In genomic region chr11:106438524-106439177, GRCm38 (mm10) we compare ENCODE assay signal across 12 mouse cellular contexts. TPM values are rescaled to one million over a fixed set of nuclear protein-coding genes. Genes with fewer than 3 reads are reported as not detected.
DNase-seq lines count a peak whose midpoint lies in the region; ATAC-seq and TF ChIP-seq lines count a peak whose summit lies in the region.
"Had no signal": no experiment of that assay in that cellular context is flagged by ENCODE, and none has a peak within 500 bp of the region (broad histone marks: within the 10 kb centered on the region; RNA-seq: fewer than 3 reads in every experiment).

No protein-coding gene starts in this region.

- 0 out of 2 replicates have a peak overlapping the region, but pooled peaks have one; percentile 2 for H3K4me2 ChIP-seq in liver, embryonic 12.5 days
- H3K4me2 ChIP-seq in hindbrain, embryonic 11.5 days (replicated peaks; ENCODE audit: low read depth, low read length) = no peak overlapping the region
- H3K4me2 ChIP-seq: hindbrain, embryonic 13.5 days had no signal

- WGBS in liver, embryonic 12.5 days (ENCODE audit: insufficient replicate concordance) = 17% methylated on average over 4 of the region's 4 CpGs
- 58% methylated on average over 4 of the region's 4 CpGs for WGBS in hindbrain, embryonic 11.5 days

- peak; percentile 59; the same call in 1 of the 2 replicates for ATAC-seq in liver, embryonic 12.5 days
- ATAC-seq in hindbrain, embryonic 11.5 days (ENCODE audit: low FRiP score) = no peak

- H3K4me3 ChIP-seq in MEL (ENCODE audit: control insufficient read depth in 1 of 2, insufficient read depth in 1 of 2, low read depth in 2 of 2, low read length in 2 of 2) = no peak overlapping the region
- H3K4me3 ChIP-seq in liver, embryonic 12.5 days = no peak overlapping the region
- H3K4me3 ChIP-seq in hindbrain, embryonic 11.5 days (ENCODE audit: low read depth, low read length) = no peak overlapping the region
- H3K4me3 ChIP-seq: forebrain, embryonic 10.5 days; hindbrain, embryonic 13.5 days had no signal

- peak overlapping the region; percentile 60 for H3K9ac ChIP-seq in MEL (ENCODE audit: control insufficient read depth, low read depth, low read length, poor library complexity, severe bottlenecking)
- peak overlapping the region; percentile 27 for H3K9ac ChIP-seq in liver, embryonic 12.5 days
- no peak overlapping the region for H3K9ac ChIP-seq in hindbrain, embryonic 11.5 days (ENCODE audit: low read depth, low read length)
- H3K9ac ChIP-seq: hindbrain, embryonic 13.5 days had no signal

- H3K27me3 ChIP-seq in MEL (ENCODE audit: control insufficient read depth in 1 of 2, insufficient read depth in 2 of 2, low read length in 2 of 2) = no peaks in the 10 kb centered on the region
- H3K27me3 ChIP-seq in liver, embryonic 12.5 days (replicated peaks) = no peaks in the 10 kb centered on the region
- H3K27me3 ChIP-seq in hindbrain, embryonic 11.5 days (ENCODE audit: control insufficient read depth, insufficient read depth, low read length) = no peaks in the 10 kb centered on the region
- H3K27me3 ChIP-seq: hindbrain, embryonic 13.5 days had no signal

- DNase-seq in lung, postnatal 25 days (ENCODE audit: low spot score) = peak; percentile 21
- no peak for DNase-seq in lung, adult 18-20 months
- DNase-seq in MEL (ENCODE audit: low read depth, low spot score) = peak; percentile 93
- peak; percentile 14 for DNase-seq in thymus, postnatal 25 days
- DNase-seq in urinary bladder, postnatal 14 days (ENCODE audit: low spot score) = no peak
- no peak for DNase-seq in hindbrain, embryonic 11.5 days (ENCODE audit: low spot score)
- DNase-seq: cerebellum, adult 9-11 months; gastrocnemius, postnatal 36 days; right cerebral cortex, adult 18-20 months had no signal

- no peaks in the 10 kb centered on the region for H3K9me3 ChIP-seq in MEL (replicated peaks; ENCODE audit: insufficient read depth, low read length)
- H3K9me3 ChIP-seq in liver, embryonic 12.5 days (replicated peaks) = no peaks in the 10 kb centered on the region
- H3K9me3 ChIP-seq in hindbrain, embryonic 11.5 days (ENCODE audit: control insufficient read depth, low read length) = no peaks in the 10 kb centered on the region
- H3K9me3 ChIP-seq: forebrain, embryonic 10.5 days; hindbrain, embryonic 13.5 days had no signal

- TF ChIP-seq CTCF in MEL (IDR thresholded peaks at IDR 0.05 in 2 of 3, conservative IDR thresholded peaks at IDR 0.05 in 1 of 3; ENCODE audit: control insufficient read depth in 1 of 3, insufficient read depth in 1 of 3, low read depth in 2 of 3, low read length in 3 of 3, poor library complexity in 1 of 3, severe bottlenecking in 1 of 3) = no peak

- peaks cover 0 to 32% of the 10 kb centered on the region in 2 experiments; a peak in 3 of 4 replicates for H3K36me3 ChIP-seq in MEL (ENCODE audit: control insufficient read depth in 1 of 2, insufficient read depth in 2 of 2, low read length in 2 of 2)
- peaks cover 9% of the 10 kb centered on the region; the same call in 1 of the 2 replicates for H3K36me3 ChIP-seq in liver, embryonic 12.5 days
- no peaks in the 10 kb centered on the region for H3K36me3 ChIP-seq in hindbrain, embryonic 11.5 days (ENCODE audit: control insufficient read depth, insufficient read depth, low read length)
- H3K36me3 ChIP-seq: forebrain, embryonic 10.5 days; hindbrain, embryonic 13.5 days had no signal

- no peak for TF ChIP-seq RAD21 in MEL (IDR thresholded peaks at IDR 0.05; ENCODE audit: low read depth, low read length)

- peak; percentile 75 to 89 for TF ChIP-seq EP300 in MEL (IDR thresholded peaks at IDR 0.05; ENCODE audit: low read depth in 1 of 2, low read length in 2 of 2)

- no peaks in the 10 kb centered on the region for H3K79me2 ChIP-seq in MEL (ENCODE audit: control insufficient read depth, insufficient read depth, low read length, poor library complexity)

- peaks cover 24 to 26% of the 10 kb centered on the region in 2 experiments for H3K4me1 ChIP-seq in MEL (ENCODE audit: control insufficient read depth in 1 of 2, insufficient read depth in 2 of 2, low read length in 2 of 2)
- peaks cover 29% of the 10 kb centered on the region for H3K4me1 ChIP-seq in liver, embryonic 12.5 days
- H3K4me1 ChIP-seq in hindbrain, embryonic 11.5 days (replicated peaks; ENCODE audit: control insufficient read depth, insufficient read depth, low read length) = no peaks in the 10 kb centered on the region
- H3K4me1 ChIP-seq: forebrain, embryonic 10.5 days; hindbrain, embryonic 13.5 days had no signal

- TF ChIP-seq POLR2A in MEL (IDR thresholded peaks at IDR 0.05; ENCODE audit: control insufficient read depth in 1 of 2, insufficient read depth in 1 of 2, low read depth in 1 of 2, low read length in 2 of 2, poor library complexity in 1 of 2) = no peak; a peak in 1 of 4 replicates

- H3K27ac ChIP-seq in MEL (ENCODE audit: control insufficient read depth, low read depth, low read length) = peak overlapping the region; percentile 98
- H3K27ac ChIP-seq in liver, embryonic 12.5 days = peak overlapping the region; percentile 70
- no peak overlapping the region for H3K27ac ChIP-seq in hindbrain, embryonic 11.5 days (ENCODE audit: low read depth, low read length)
- H3K27ac ChIP-seq: forebrain, embryonic 10.5 days; hindbrain, embryonic 13.5 days had no signal

TF ChIP-seq in MEL, 35 proteins besides CTCF, POLR2A, EP300 and RAD21 (continues in another document):
- TF ChIP-seq POLR2AphosphoS5 (IDR thresholded peaks at IDR 0.05; ENCODE audit: borderline replicate concordance, low read depth, low read length) (no peak), NELFE (IDR thresholded peaks at IDR 0.05; ENCODE audit: low read depth, low read length) (0 out of 2 replicates have a peak, but pooled peaks have one; percentile 28), TAL1 (IDR thresholded peaks at IDR 0.05; ENCODE audit: low read length) (peak; percentile 33), BHLHE40 (IDR thresholded peaks at IDR 0.05; ENCODE audit: borderline replicate concordance, low read depth, low read length) (no peak), MAZ (IDR thresholded peaks at IDR 0.05; ENCODE audit: low read depth, low read length) (0 out of 2 replicates have a peak, but pooled peaks have one; percentile 37), USF1 (IDR thresholded peaks at IDR 0.05; ENCODE audit: low read depth, low read length) (no peak), SMC3 (IDR thresholded peaks at IDR 0.05; ENCODE audit: low read depth, low read length) (no peak), CHD1 (IDR thresholded peaks at IDR 0.05; ENCODE audit: low read depth, low read length) (no peak), USF2 (IDR thresholded peaks at IDR 0.05; ENCODE audit: borderline replicate concordance in 1 of 2, insufficient read depth in 1 of 2, low read depth in 1 of 2, low read length in 2 of 2) (no peak), ZKSCAN1 (IDR thresholded peaks at IDR 0.05; ENCODE audit: low read depth, low read length) (no peak), ZC3H11A (IDR thresholded peaks at IDR 0.05; ENCODE audit: low read depth, low read length) (no peak), MAFK (IDR thresholded peaks at IDR 0.05; ENCODE audit: borderline replicate concordance, low read depth, low read length) (no peak), CHD2 (IDR thresholded peaks at IDR 0.05; ENCODE audit: low read length) (no peak), UBTF (IDR thresholded peaks at IDR 0.05; ENCODE audit: borderline replicate concordance, insufficient read depth, low read depth, low read length) (no peak), MYC (IDR thresholded peaks at IDR 0.05; ENCODE audit: low read depth, low read length) (peak; percentile 97), POLR2AphosphoS2 (IDR thresholded peaks at IDR 0.05; ENCODE audit: low read length) (no peak), ELF1 (IDR thresholded peaks at IDR 0.05; ENCODE audit: low read depth, low read length) (no peak), TCF12 (IDR thresholded peaks at IDR 0.05; ENCODE audit: low read depth, low read length) (peak; percentile 80), TBP (IDR thresholded peaks at IDR 0.05; ENCODE audit: low read depth, low read length) (peak; percentile 73), NRF1 (IDR thresholded peaks at IDR 0.05; ENCODE audit: insufficient read depth, low read depth, low read length, poor library complexity, severe bottlenecking) (no peak), HCFC1 (IDR thresholded peaks at IDR 0.05; ENCODE audit: low read depth, low read length) (peak; percentile 27; the same call in 1 of the 2 replicates), MAX (IDR thresholded peaks at IDR 0.05; ENCODE audit: low read length) (peak; percentile 89), GABPA (IDR thresholded peaks at IDR 0.05; ENCODE audit: low read depth, low read length) (no peak), MXI1 (IDR thresholded peaks at IDR 0.05; ENCODE audit: low read depth, low read length) (no peak), SIN3A (IDR thresholded peaks at IDR 0.05; ENCODE audit: low read length) (peak; percentile 3), MEF2A (IDR thresholded peaks at IDR 0.05; ENCODE audit: extremely low read depth, insufficient replicate concordance, low read depth, low read length, poor library complexity, severe bottlenecking) (no peak), ZMIZ1 (IDR thresholded peaks at IDR 0.05; ENCODE audit: low read depth, low read length) (no peak), KAT2A (conservative IDR thresholded peaks at IDR 0.05; ENCODE audit: low read depth, low read length) (peak; percentile 41; the same call in 1 of the 2 replicates), RCOR1 (IDR thresholded peaks at IDR 0.05; ENCODE audit: low read depth, low read length) (peak; percentile 28; the same call in 1 of the 2 replicates), ZNF384 (IDR thresholded peaks at IDR 0.05; ENCODE audit: low read depth, low read length) (no peak), GATA1 (IDR thresholded peaks at IDR 0.05; ENCODE audit: low read depth, low read length) (peak; percentile 91), MYB (IDR thresholded peaks at IDR 0.05; ENCODE audit: low read depth, low read length) (peak; percentile 54; the same call in 1 of the 2 replicates)

RNA-seq across cellular contexts. Expression of gene Ern1, which starts 49.0 kb away (rescaled TPM):
- 4.3 and 4.8 TPM in 2 replicates for total RNA-seq in MEL (2012; rRNA removed)
- 1 to 10 TPM in 1 of 2 experiments, not detected in 1; 5.7 TPM for polyA plus RNA-seq in MEL (2012; ENCODE audit: insufficient read depth in 1 of 2, insufficient read length in 2 of 2, low read depth in 1 of 2, low replicate concordance in 2 of 2, missing spikeins in 1 of 2)
- polyA plus RNA-seq in liver, embryonic 12.5 days (2016; fragmentation: Nextera tagmentation; extraction: Ambion mirVana) = 6.7 and 6.8 TPM in 2 replicates
- 5.5 and 6.2 TPM in 2 replicates for polyA plus RNA-seq in hindbrain, embryonic 11.5 days (2014; fragmentation: Nextera tagmentation; extraction: Ambion mirVana)

RNA-seq across cellular contexts. Expression of gene Icam2, which starts 50.8 kb away (rescaled TPM):
- 58.1 and 82.7 TPM in 2 replicates for total RNA-seq in MEL (2012; rRNA removed)
- 10 to 100 TPM in 1 of 2 experiments, not detected in 1; 49.6 TPM for polyA plus RNA-seq in MEL (2012; ENCODE audit: insufficient read depth in 1 of 2, insufficient read length in 2 of 2, low read depth in 1 of 2, low replicate concordance in 2 of 2, missing spikeins in 1 of 2)
- 22.8 and 23.1 TPM in 2 replicates for polyA plus RNA-seq in liver, embryonic 12.5 days (2016; fragmentation: Nextera tagmentation; extraction: Ambion mirVana)
- 17.0 and 19.1 TPM in 2 replicates for polyA plus RNA-seq in hindbrain, embryonic 11.5 days (2014; fragmentation: Nextera tagmentation; extraction: Ambion mirVana)

Comparison
In these comparisons a context has a peak if more than half of its experiments do, and no peak if none do; other contexts are left out.
1. DNase-seq: peak in lung, postnatal 25 days (single experiment), MEL (single experiment) and thymus, postnatal 25 days (single experiment); none in lung, adult 18-20 months (0 of 2), urinary bladder, postnatal 14 days (single experiment) and hindbrain, embryonic 11.5 days (single experiment).